9 mouse cellular contexts compared by ENCODE assay signal in genomic region chr4:118265557-118265956, GRCm38 (mm10). TPM values are rescaled to one million over a fixed set of nuclear protein-coding genes. Genes with fewer than 3 reads are reported as not detected.
DNase-seq lines count a peak whose midpoint lies in the region; ATAC-seq and TF ChIP-seq lines count a peak whose summit lies in the region.
"Had no signal": no experiment of that assay in that cellular context is flagged by ENCODE, and none has a peak within 500 bp of the region (broad histone marks: within the 10 kb centered on the region; RNA-seq: fewer than 3 reads in every experiment).

No protein-coding gene starts in this region.

- 0 out of 2 replicates have a peak, but pooled peaks have one; percentile 12 for ATAC-seq in heart, embryonic 12.5 days (ENCODE audit: insufficient number of reproducible peaks, low FRiP score)
- ATAC-seq in forebrain, embryonic 11.5 days (replicated peaks; ENCODE audit: low FRiP score) = no peak
- no peak for ATAC-seq in lung, embryonic 16.5 days (ENCODE audit: low read depth)
- peak; percentile 28; the same call in 1 of the 2 replicates for ATAC-seq in stomach, postnatal 0 days (ENCODE audit: low FRiP score, low TSS enrichment)
- ATAC-seq in megakaryocyte-erythroid progenitor cell, adult 5-6 weeks (replicated peaks; ENCODE audit: low FRiP score, low TSS enrichment, poor library complexity, severe bottlenecking) = no peak

- H3K4me1 ChIP-seq in heart, embryonic 12.5 days (replicated peaks) = peaks cover 75% of the 10 kb centered on the region
- peaks cover 32% of the 10 kb centered on the region for H3K4me1 ChIP-seq in forebrain, embryonic 11.5 days (replicated peaks; ENCODE audit: control insufficient read depth, insufficient read depth, low read length)
- H3K4me1 ChIP-seq in lung, embryonic 16.5 days (replicated peaks; ENCODE audit: control insufficient read depth, insufficient read depth, low read length) = peaks cover 64% of the 10 kb centered on the region
- H3K4me1 ChIP-seq in stomach, postnatal 0 days (replicated peaks; ENCODE audit: control insufficient read depth, insufficient read depth) = peaks cover 2% of the 10 kb centered on the region; the same call in 1 of the 2 replicates

- TF ChIP-seq CTCF in stomach, postnatal 0 days (IDR thresholded peaks at IDR 0.05; ENCODE audit: low read depth) = no peak

- peak overlapping the region; percentile 42 for H3K4me2 ChIP-seq in heart, embryonic 12.5 days
- no peak overlapping the region for H3K4me2 ChIP-seq in forebrain, embryonic 11.5 days (ENCODE audit: low read depth, low read length, severe bottlenecking)
- no peak overlapping the region for H3K4me2 ChIP-seq in lung, embryonic 16.5 days (ENCODE audit: low read depth, low read length)
- H3K4me2 ChIP-seq in stomach, postnatal 0 days (replicated peaks; ENCODE audit: low read depth) = no peak overlapping the region
- H3K4me2 ChIP-seq: liver, embryonic 15.5 days had no signal

- H3K27me3 ChIP-seq in heart, embryonic 12.5 days (replicated peaks) = no peaks in the 10 kb centered on the region
- no peaks in the 10 kb centered on the region for H3K27me3 ChIP-seq in forebrain, embryonic 11.5 days (ENCODE audit: control insufficient read depth, insufficient read depth, low read length)
- no peaks in the 10 kb centered on the region for H3K27me3 ChIP-seq in lung, embryonic 16.5 days (ENCODE audit: control insufficient read depth, insufficient read depth, low read depth, low read length)
- no peaks in the 10 kb centered on the region for H3K27me3 ChIP-seq in stomach, postnatal 0 days (ENCODE audit: control insufficient read depth, insufficient read depth, low read length)

- peaks cover 33% of the 10 kb centered on the region for H3K36me3 ChIP-seq in heart, embryonic 12.5 days
- peaks cover 5% of the 10 kb centered on the region; the same call in 1 of the 2 replicates for H3K36me3 ChIP-seq in forebrain, embryonic 11.5 days (ENCODE audit: control insufficient read depth, insufficient read depth, low read length)
- H3K36me3 ChIP-seq in lung, embryonic 16.5 days (ENCODE audit: control insufficient read depth, insufficient read depth, low read length) = peaks cover 7% of the 10 kb centered on the region; the same call in 1 of the 2 replicates
- peaks cover 11% of the 10 kb centered on the region; the same call in 1 of the 2 replicates for H3K36me3 ChIP-seq in stomach, postnatal 0 days (ENCODE audit: control insufficient read depth, insufficient read depth, low read length)

- peak overlapping the region; percentile 72 for H3K27ac ChIP-seq in heart, embryonic 12.5 days (ENCODE audit: poor library complexity, severe bottlenecking)
- H3K27ac ChIP-seq in forebrain, embryonic 11.5 days (ENCODE audit: low read depth, low read length) = peak overlapping the region; percentile 54; the same call in 1 of the 2 replicates
- H3K27ac ChIP-seq in lung, embryonic 16.5 days (ENCODE audit: low read length) = peak overlapping the region; percentile 61
- peak overlapping the region; percentile 53 for H3K27ac ChIP-seq in stomach, postnatal 0 days (replicated peaks)
- H3K27ac ChIP-seq: liver, embryonic 15.5 days had no signal

- H3K4me3 ChIP-seq in heart, embryonic 12.5 days = no peak overlapping the region
- no peak overlapping the region for H3K4me3 ChIP-seq in forebrain, embryonic 11.5 days (ENCODE audit: low read depth, low read length)
- H3K4me3 ChIP-seq in lung, embryonic 16.5 days (ENCODE audit: low read length) = no peak overlapping the region
- H3K4me3 ChIP-seq in stomach, postnatal 0 days (ENCODE audit: low read depth, low read length) = no peak overlapping the region
- H3K4me3 ChIP-seq: liver, embryonic 15.5 days had no signal

- WGBS in heart, embryonic 12.5 days = 14% methylated on average over 15 of the region's 15 CpGs
- 51% methylated on average over 15 of the region's 15 CpGs for WGBS in forebrain, embryonic 11.5 days
- 38% methylated on average over 15 of the region's 15 CpGs for WGBS in lung, embryonic 16.5 days
- WGBS in stomach, postnatal 0 days = 31% methylated on average over 15 of the region's 15 CpGs

- DNase-seq in heart, adult 11 months = no peak
- peak; percentile 22 for DNase-seq in NIH3T3 (ENCODE audit: low read depth)
- DNase-seq in forebrain, embryonic 11.5 days (ENCODE audit: low spot score) = no peak
- peak; percentile 53 for DNase-seq in stomach, postnatal 0 days (ENCODE audit: low spot score)
- DNase-seq in spleen, postnatal 14 days (ENCODE audit: low spot score in 2 of 2) = no peak

- H3K9me3 ChIP-seq in heart, embryonic 12.5 days (replicated peaks) = no peaks in the 10 kb centered on the region
- H3K9me3 ChIP-seq in forebrain, embryonic 11.5 days (ENCODE audit: control insufficient read depth, low read length) = no peaks in the 10 kb centered on the region
- no peaks in the 10 kb centered on the region for H3K9me3 ChIP-seq in lung, embryonic 16.5 days (ENCODE audit: control insufficient read depth, low read length)
- no peaks in the 10 kb centered on the region for H3K9me3 ChIP-seq in stomach, postnatal 0 days (ENCODE audit: control insufficient read depth, low read length)
- H3K9me3 ChIP-seq: liver, embryonic 15.5 days had no signal

- no peak for TF ChIP-seq EP300 in stomach, postnatal 0 days (optimal IDR thresholded peaks at IDR 0.05)

- 0 out of 2 replicates have a peak overlapping the region, but pooled peaks have one; percentile 12 for H3K9ac ChIP-seq in heart, embryonic 12.5 days
- no peak overlapping the region for H3K9ac ChIP-seq in forebrain, embryonic 11.5 days (ENCODE audit: low read length)
- H3K9ac ChIP-seq in lung, embryonic 16.5 days (ENCODE audit: low read length) = 0 out of 2 replicates have a peak overlapping the region, but pooled peaks have one; percentile 13
- H3K9ac ChIP-seq in stomach, postnatal 0 days (ENCODE audit: low read length) = no peak overlapping the region
- H3K9ac ChIP-seq: liver, embryonic 15.5 days had no signal

RNA-seq across cellular contexts. Expression of gene Ptprf, which starts 25.6 kb away (rescaled TPM):
- 38.1 and 43.5 TPM in 2 replicates for polyA plus RNA-seq in heart, embryonic 12.5 days (2016; fragmentation: Nextera tagmentation; extraction: Ambion mirVana)
- polyA plus RNA-seq in forebrain, embryonic 11.5 days (2014; fragmentation: Nextera tagmentation; extraction: Ambion mirVana) = 90.5 and 99.9 TPM in 2 replicates
- 79.7 and 84.3 TPM in 2 replicates for polyA plus RNA-seq in lung, embryonic 16.5 days (2015; fragmentation: Nextera tagmentation; extraction: Ambion mirVana)
- 30.1 and 34.1 TPM in 2 replicates for polyA plus RNA-seq in stomach, postnatal 0 days (2015; fragmentation: Nextera tagmentation; extraction: Ambion mirVana)
- total RNA-seq in megakaryocyte-erythroid progenitor cell, adult 5-6 weeks (2014; fragmentation: Nextera tagmentation) = not detected in 2 replicates
- total RNA-seq in megakaryocyte-erythroid progenitor cell, adult 5-6 weeks (2017) = 0.04 TPM in 1 of 2 replicates, not detected in the other

Comparison
In these comparisons a context has a peak if more than half of its experiments do, and no peak if none do; other contexts are left out.
1. ATAC-seq: peak in heart, embryonic 12.5 days (single experiment) and stomach, postnatal 0 days (single experiment); none in forebrain, embryonic 11.5 days (single experiment), lung, embryonic 16.5 days (single experiment) and megakaryocyte-erythroid progenitor cell, adult 5-6 weeks (single experiment).
2. H3K9ac ChIP-seq: peak in heart, embryonic 12.5 days (single experiment) and lung, embryonic 16.5 days (single experiment); none in forebrain, embryonic 11.5 days (single experiment) and stomach, postnatal 0 days (single experiment).
3. DNase-seq: peak in NIH3T3 (single experiment) and stomach, postnatal 0 days (single experiment); none in heart, adult 11 months (single experiment), forebrain, embryonic 11.5 days (single experiment) and spleen, postnatal 14 days (0 of 2).
4. Peak in every context shown above with its lines, with median percentiles within 50 percentile points of each other: H3K27ac ChIP-seq.